Mouse (Mus musculus) brain, embryonic 14.5 days (tissue): ENCODE measurements around the gene Nfkb2. TPM values are rescaled to one million over a fixed set of nuclear protein-coding genes. Genes with fewer than 3 reads are reported as not detected.

Experiments
- DNase-seq: peaks from one replicate; pipeline ENCODE4 v3.0.0-alpha.2; 2011; ENCODE audit warnings: low read depth
- CTCF ChIP-seq: fragments of 200-500 bp; IDR thresholded peaks from 2 replicates; pipeline ENCODE4 v1.5.1; 2012; ENCODE audit warnings: inconsistent platforms, mild to moderate bottlenecking, moderate library complexity, borderline replicate concordance; ENCODE audit not compliant: insufficient read depth, insufficient read length; ENCODE audit errors: extremely low read depth
- POLR2A ChIP-seq: fragments of 200-500 bp; IDR thresholded peaks from 2 replicates; pipeline ENCODE4 v1.6.1; 2012; ENCODE audit warnings: mild to moderate bottlenecking, inconsistent platforms, borderline replicate concordance; ENCODE audit not compliant: poor library complexity, insufficient read depth, insufficient read length, severe bottlenecking; ENCODE audit errors: extremely low read depth
- polyA plus RNA-seq: library from polyadenylated mRNA; depleted of rRNA; stranded (reverse); fragments of >200 nt; gene quantifications from 2 replicates; pipeline ENCODE4 v1.2.3, GENCODE M21; 2012

Gene Nfkb2
- polyA plus RNA-seq, 1 experiment, result 4.3 TPM

GRCm38 (mm10) chr19:46317546-46317885, 13.4 kb downstream of the Nfkb2 start:
- TF ChIP-seq POLR2A, result no peak
- TF ChIP-seq CTCF, result no peak
- DNase-seq, result no peak

- TF ChIP-seq CTCF (no peak), POLR2A (no peak)
- DNase-seq, result no peak
These were observed 13.9 kb downstream of the Nfkb2 start for GRCm38 (mm10) chr19:46318031-46318471.

- DNase-seq, result peak; percentile 91
- TF ChIP-seq POLR2A (no peak), CTCF (no peak)
These were observed 14.7 kb downstream of the Nfkb2 start for GRCm38 (mm10) chr19:46318586-46319378.

GRCm38 (mm10) chr19:46320076-46320785, 16.1 kb downstream of the Nfkb2 start:
- no peak for TF ChIP-seq POLR2A
- no peak for TF ChIP-seq CTCF

GRCm38 (mm10) chr19:46321101-46321943, 17.2 kb downstream of the Nfkb2 start:
- peak; percentile 90 for DNase-seq
- TF ChIP-seq POLR2A (no peak), CTCF (no peak)

More at GRCm38 (mm10) chr19:46320076-46320785, 16.1 kb downstream of the Nfkb2 start:
- no peak for DNase-seq

- TF ChIP-seq CTCF (no peak), POLR2A (no peak)
- DNase-seq, result no peak
These were observed 18.2 kb downstream of the Nfkb2 start for GRCm38 (mm10) chr19:46322144-46322995.

- no peak for DNase-seq
- no peak for TF ChIP-seq CTCF
These were observed 19.0 kb downstream of the Nfkb2 start for GRCm38 (mm10) chr19:46322996-46323572.

GRCm38 (mm10) chr19:46323716-46324115, 19.6 kb downstream of the Nfkb2 start:
- TF ChIP-seq POLR2A (no peak), CTCF (no peak)

GRCm38 (mm10) chr19:46324366-46324765, 20.2 kb downstream of the Nfkb2 start:
- DNase-seq, result no peak
- TF ChIP-seq CTCF (no peak), POLR2A (no peak)

More at GRCm38 (mm10) chr19:46323716-46324115, 19.6 kb downstream of the Nfkb2 start:
- DNase-seq, result no peak

GRCm38 (mm10) chr19:46324918-46325317, 20.8 kb downstream of the Nfkb2 start:
- no peak for DNase-seq
- no peak for TF ChIP-seq POLR2A
- TF ChIP-seq CTCF, result no peak
